Mouse (Mus musculus): ENCODE measurements around the gene 2810004N23Rik. TPM values are rescaled to one million over a fixed set of nuclear protein-coding genes. Genes with fewer than 3 reads are reported as not detected.

2810004N23Rik gene
- polyA plus RNA-seq, 1 experiment from 2014 or later = 18.0 TPM

DNA sequence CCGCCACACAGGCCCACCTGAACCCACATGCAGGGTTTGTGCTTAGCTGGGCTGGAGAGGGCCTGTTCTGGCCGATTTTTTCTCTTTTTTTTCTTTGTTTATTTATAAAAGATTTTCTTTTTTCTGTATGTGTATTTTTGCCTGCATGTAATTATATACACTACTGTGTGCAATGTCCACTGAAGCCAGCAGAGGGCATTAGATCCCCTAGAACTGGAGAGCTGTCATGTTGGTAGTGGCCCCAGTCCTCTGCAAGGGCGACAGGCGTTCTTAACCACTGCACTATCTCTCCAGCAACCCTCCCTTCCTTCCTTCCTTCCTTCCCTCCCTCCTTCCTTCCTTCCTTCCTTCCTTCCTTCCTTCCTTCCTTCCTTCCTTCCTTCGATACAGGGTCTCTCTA lies 25.5 kb upstream of the 2810004N23Rik start:
- H3K36me3 ChIP-seq (ENCODE audit: insufficient read depth, low read length) = peaks cover 53% of the 10 kb centered on the region
- H3K4me2 ChIP-seq (replicated peaks; ENCODE audit: low read depth, low read length) = no peak overlapping the region
- no peaks in the 10 kb centered on the region for H3K9me3 ChIP-seq (ENCODE audit: low read length)
- TF ChIP-seq CTCF (IDR thresholded peaks at IDR 0.05) (peak; percentile 40), EP300 (IDR thresholded peaks at IDR 0.05) (no peak)
- no peaks in the 10 kb centered on the region for H3K4me1 ChIP-seq (ENCODE audit: insufficient read depth, low read depth, low read length)
- no peak for DNase-seq (ENCODE audit: low spot score)
- no peak overlapping the region for H3K27ac ChIP-seq (ENCODE audit: low read length)
- H3K4me3 ChIP-seq (ENCODE audit: low read depth, low read length) = no peak overlapping the region
- H3K9ac ChIP-seq (replicated peaks; ENCODE audit: low read depth) = no peak overlapping the region
- 93% methylated on average over 4 of the region's 5 CpGs for WGBS
- no peaks in the 10 kb centered on the region for H3K27me3 ChIP-seq (replicated peaks; ENCODE audit: insufficient read depth, low read length)
- ATAC-seq = no peak

DNA sequence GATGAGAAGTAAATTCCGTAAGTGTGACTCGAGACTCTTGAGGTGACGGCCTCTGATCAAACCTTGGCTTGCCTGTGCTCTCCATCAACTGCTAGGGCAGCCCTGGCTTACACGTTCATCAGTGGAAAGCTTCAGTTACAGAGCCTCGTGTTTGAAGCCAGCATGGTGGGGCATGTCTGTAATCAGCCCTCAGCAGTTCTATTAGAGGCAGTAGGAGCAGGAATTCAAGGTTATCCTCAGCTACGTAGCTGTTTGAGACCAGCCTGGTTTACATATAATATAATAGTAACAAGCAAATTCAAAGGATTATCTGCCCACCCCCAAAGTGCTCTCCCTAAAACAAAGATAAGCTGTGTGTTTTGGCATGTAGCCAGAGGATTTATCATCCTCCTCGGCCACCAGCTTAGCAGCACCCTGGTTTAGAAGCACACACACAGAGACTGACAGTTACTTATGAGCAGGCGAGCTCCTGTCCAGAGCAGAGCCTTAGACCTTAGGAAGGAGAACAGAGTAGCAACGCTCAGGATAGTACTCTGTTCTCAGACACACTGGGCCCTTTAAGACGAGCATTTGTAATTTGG lies 16.1 kb upstream of the 2810004N23Rik start:
- WGBS = 62% methylated on average over 10 of the region's 10 CpGs
- H3K9me3 ChIP-seq (ENCODE audit: low read length) = no peaks in the 10 kb centered on the region
- no peak for DNase-seq (ENCODE audit: low spot score)
- ATAC-seq = no peak
- no peak overlapping the region for H3K4me2 ChIP-seq (replicated peaks; ENCODE audit: low read depth, low read length)
- H3K4me3 ChIP-seq (ENCODE audit: low read depth, low read length) = no peak overlapping the region
- H3K27me3 ChIP-seq (replicated peaks; ENCODE audit: insufficient read depth, low read length) = no peaks in the 10 kb centered on the region
- H3K27ac ChIP-seq (ENCODE audit: low read length) = no peak overlapping the region
- TF ChIP-seq EP300 (IDR thresholded peaks at IDR 0.05) = no peak
- TF ChIP-seq CTCF (IDR thresholded peaks at IDR 0.05) = no peak
- no peaks in the 10 kb centered on the region for H3K4me1 ChIP-seq (ENCODE audit: insufficient read depth, low read depth, low read length)
- no peak overlapping the region for H3K9ac ChIP-seq (replicated peaks; ENCODE audit: low read depth)
- H3K36me3 ChIP-seq (ENCODE audit: insufficient read depth, low read length) = peaks cover 58% of the 10 kb centered on the region

DNA sequence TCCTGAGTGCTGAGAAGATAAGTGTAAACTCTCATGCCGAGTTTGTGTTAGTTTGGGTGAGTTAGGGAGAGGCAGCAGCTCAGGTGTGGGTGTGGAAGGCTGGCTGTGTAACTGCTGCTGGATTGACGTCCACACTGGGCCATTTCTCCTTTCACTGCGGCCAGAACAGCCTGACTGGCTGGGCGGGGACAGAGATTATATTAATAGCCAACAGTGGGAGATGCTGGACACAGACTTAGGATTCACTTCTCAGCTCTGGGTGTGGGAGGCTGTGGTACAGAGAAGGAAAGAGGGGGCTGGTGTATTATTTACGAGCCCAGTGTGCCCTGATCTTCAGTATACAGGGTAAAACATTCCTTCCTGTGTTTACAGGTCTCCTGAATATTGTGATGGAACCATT lies 15.2 kb upstream of the 2810004N23Rik start:
- TF ChIP-seq EP300 (IDR thresholded peaks at IDR 0.05) (no peak), CTCF (IDR thresholded peaks at IDR 0.05) (no peak)
- no peaks in the 10 kb centered on the region for H3K4me1 ChIP-seq (ENCODE audit: insufficient read depth, low read depth, low read length)
- H3K27ac ChIP-seq (ENCODE audit: low read length) = no peak overlapping the region
- WGBS = 90% methylated on average over 5 of the region's 5 CpGs
- H3K4me3 ChIP-seq (ENCODE audit: low read depth, low read length) = no peak overlapping the region
- no peak for DNase-seq (ENCODE audit: low spot score)
- H3K4me2 ChIP-seq (replicated peaks; ENCODE audit: low read depth, low read length) = no peak overlapping the region
- ATAC-seq = no peak
- no peak overlapping the region for H3K9ac ChIP-seq (replicated peaks; ENCODE audit: low read depth)
- H3K27me3 ChIP-seq (replicated peaks; ENCODE audit: insufficient read depth, low read length) = no peaks in the 10 kb centered on the region
- H3K9me3 ChIP-seq (ENCODE audit: low read length) = no peaks in the 10 kb centered on the region
- peaks cover 56% of the 10 kb centered on the region for H3K36me3 ChIP-seq (ENCODE audit: insufficient read depth, low read length)

DNA sequence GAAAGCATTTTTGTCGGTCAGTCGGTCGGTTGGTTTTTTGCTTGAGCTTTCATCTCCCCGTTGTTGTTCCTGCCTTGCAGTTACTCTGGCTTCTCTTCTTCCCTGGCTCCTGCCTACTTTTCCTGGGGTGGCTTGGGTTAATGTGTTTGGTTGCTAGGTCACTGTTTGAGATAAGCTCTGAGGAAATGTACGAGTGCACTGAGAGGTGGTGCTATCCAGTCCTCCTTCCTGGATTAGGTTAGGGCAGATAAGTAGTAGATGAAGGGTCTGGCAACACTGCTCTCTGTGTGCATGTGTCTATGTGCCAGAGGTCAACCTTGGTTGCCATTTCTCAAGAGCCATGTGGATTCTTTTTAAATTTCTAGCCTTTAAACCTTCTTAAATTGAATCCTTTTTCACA lies 9.8 kb upstream of the 2810004N23Rik start:
- Histone ChIP-seq H3K9ac (replicated peaks; ENCODE audit: low read depth) (no peak overlapping the region), H3K27me3 (replicated peaks; ENCODE audit: insufficient read depth, low read length) (no peaks in the 10 kb centered on the region), H3K27ac (ENCODE audit: low read length) (no peak overlapping the region), H3K36me3 (ENCODE audit: insufficient read depth, low read length) (peaks cover 30% of the 10 kb centered on the region; the same call in 1 of the 2 replicates), H3K4me1 (ENCODE audit: insufficient read depth, low read depth, low read length) (no peaks in the 10 kb centered on the region; the same call in 1 of the 2 replicates), H3K9me3 (ENCODE audit: low read length) (no peaks in the 10 kb centered on the region), H3K4me2 (replicated peaks; ENCODE audit: low read depth, low read length) (no peak overlapping the region), H3K4me3 (ENCODE audit: low read depth, low read length) (no peak overlapping the region)
- ATAC-seq (peak; percentile 80), DNase-seq (ENCODE audit: low spot score) (peak; percentile 63)
- no peak for TF ChIP-seq EP300 (IDR thresholded peaks at IDR 0.05)
- no peak for TF ChIP-seq CTCF (IDR thresholded peaks at IDR 0.05)
- WGBS = 65% methylated on average over 5 of the region's 5 CpGs

DNA sequence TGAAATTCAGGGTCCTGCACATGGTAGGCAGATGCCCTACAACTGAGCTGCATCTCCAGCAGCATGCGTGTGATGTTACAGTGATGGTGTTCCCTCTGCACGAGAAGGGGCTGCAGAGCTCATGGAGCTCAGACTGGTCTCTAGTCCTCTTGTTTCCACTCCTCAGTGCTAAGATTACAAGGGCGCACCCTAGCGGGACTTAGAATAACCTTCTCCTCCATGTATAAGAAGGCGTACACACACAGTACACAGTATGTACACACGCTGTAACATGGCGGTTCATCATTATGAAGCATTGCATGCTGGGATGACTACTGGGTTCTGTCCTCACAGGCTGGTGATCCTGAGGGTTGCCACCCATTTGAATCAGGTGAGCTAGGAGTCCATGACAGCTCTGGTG lies 9.2 kb upstream of the 2810004N23Rik start:
- Histone ChIP-seq H3K9me3 (ENCODE audit: low read length) (no peaks in the 10 kb centered on the region), H3K27me3 (replicated peaks; ENCODE audit: insufficient read depth, low read length) (no peaks in the 10 kb centered on the region), H3K9ac (replicated peaks; ENCODE audit: low read depth) (no peak overlapping the region), H3K4me3 (ENCODE audit: low read depth, low read length) (no peak overlapping the region), H3K27ac (ENCODE audit: low read length) (no peak overlapping the region), H3K4me2 (replicated peaks; ENCODE audit: low read depth, low read length) (no peak overlapping the region), H3K4me1 (ENCODE audit: insufficient read depth, low read depth, low read length) (no peaks in the 10 kb centered on the region; the same call in 1 of the 2 replicates), H3K36me3 (ENCODE audit: insufficient read depth, low read length) (peaks cover 30% of the 10 kb centered on the region; the same call in 1 of the 2 replicates)
- WGBS = 90% methylated on average over 7 of the region's 7 CpGs
- ATAC-seq = 0 out of 2 replicates have a peak, but pooled peaks have one; percentile 9
- TF ChIP-seq EP300 (IDR thresholded peaks at IDR 0.05) (no peak), CTCF (IDR thresholded peaks at IDR 0.05) (no peak)
- DNase-seq (ENCODE audit: low spot score) = no peak

DNA sequence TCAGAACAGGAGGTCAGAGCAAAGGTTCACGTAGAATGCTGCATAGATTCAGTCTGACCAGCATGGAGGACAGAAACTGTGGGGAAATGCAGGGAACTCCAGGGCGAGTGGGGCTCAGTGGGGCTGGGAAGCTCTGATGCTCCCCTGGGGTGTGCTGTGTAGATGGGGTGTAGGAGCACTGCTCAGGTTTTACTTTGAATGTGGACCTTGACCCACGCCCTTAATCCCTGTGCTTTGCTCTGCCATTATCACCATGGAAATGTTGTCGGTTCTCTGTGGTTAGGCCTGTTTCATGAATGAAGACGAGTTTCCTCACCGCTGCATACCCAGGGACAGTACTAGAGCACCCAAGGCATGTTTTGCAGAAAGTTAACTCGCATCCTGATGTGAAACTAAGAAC lies 8.6 kb upstream of the 2810004N23Rik start:
- Histone ChIP-seq H3K36me3 (ENCODE audit: insufficient read depth, low read length) (peaks cover 30% of the 10 kb centered on the region; the same call in 1 of the 2 replicates), H3K4me3 (ENCODE audit: low read depth, low read length) (no peak overlapping the region), H3K27ac (ENCODE audit: low read length) (no peak overlapping the region), H3K27me3 (replicated peaks; ENCODE audit: insufficient read depth, low read length) (no peaks in the 10 kb centered on the region), H3K9me3 (ENCODE audit: low read length) (no peaks in the 10 kb centered on the region), H3K4me2 (replicated peaks; ENCODE audit: low read depth, low read length) (no peak overlapping the region), H3K4me1 (ENCODE audit: insufficient read depth, low read depth, low read length) (peaks cover under 1% of the 10 kb centered on the region; the same call in 1 of the 2 replicates), H3K9ac (replicated peaks; ENCODE audit: low read depth) (no peak overlapping the region)
- TF ChIP-seq EP300 (IDR thresholded peaks at IDR 0.05) (no peak), CTCF (IDR thresholded peaks at IDR 0.05) (no peak)
- no peak for ATAC-seq
- no peak for DNase-seq (ENCODE audit: low spot score)
- 90% methylated on average over 7 of the region's 7 CpGs for WGBS

Measured in lung, postnatal 0 days (tissue).